Mouse (Mus musculus): ENCODE data around the gene Tnfrsf8. TPM values are rescaled to one million over a fixed set of nuclear protein-coding genes. Genes with fewer than 3 reads are reported as not detected.

Gene Tnfrsf8
- total RNA-seq, 2 experiments from 2014 or later = 0.15 to 0.26 TPM

GRCm38 (mm10) chr4:145273923-145274322 lies 41.0 kb downstream of the Tnfrsf8 start:
- DNase-seq = no peak
- intact Hi-C loops (cut with DNase I) = no loop called here

- intact Hi-C loops (cut with DNase I) = no loop called here
- peak; percentile 59 to 63 for DNase-seq
Observed at GRCm38 (mm10) chr4:145272763-145273162, 42.2 kb downstream of the Tnfrsf8 start.

DNA sequence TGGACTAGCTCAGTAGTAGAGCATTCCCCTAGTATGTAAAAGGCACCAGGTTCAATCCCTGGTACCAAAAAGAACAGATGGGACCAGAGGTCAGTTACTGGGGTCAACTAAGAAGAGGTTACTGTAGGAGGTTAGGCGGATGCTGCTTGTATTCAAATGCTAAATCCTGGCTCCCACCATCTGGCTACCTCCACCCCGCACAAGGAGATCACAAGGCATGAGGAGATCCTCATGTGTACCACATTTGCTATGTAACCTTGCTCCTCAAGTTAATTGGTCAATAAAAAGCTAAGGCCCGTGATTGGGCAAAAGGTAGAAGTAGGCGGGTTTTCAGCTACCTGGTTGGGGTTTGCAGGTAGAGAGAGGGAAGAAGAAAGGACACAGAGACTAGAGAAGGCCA lies 43.3 kb downstream of the Tnfrsf8 start:
- intact Hi-C loops (cut with DNase I) = no loop called here
- no peak for DNase-seq

DNA sequence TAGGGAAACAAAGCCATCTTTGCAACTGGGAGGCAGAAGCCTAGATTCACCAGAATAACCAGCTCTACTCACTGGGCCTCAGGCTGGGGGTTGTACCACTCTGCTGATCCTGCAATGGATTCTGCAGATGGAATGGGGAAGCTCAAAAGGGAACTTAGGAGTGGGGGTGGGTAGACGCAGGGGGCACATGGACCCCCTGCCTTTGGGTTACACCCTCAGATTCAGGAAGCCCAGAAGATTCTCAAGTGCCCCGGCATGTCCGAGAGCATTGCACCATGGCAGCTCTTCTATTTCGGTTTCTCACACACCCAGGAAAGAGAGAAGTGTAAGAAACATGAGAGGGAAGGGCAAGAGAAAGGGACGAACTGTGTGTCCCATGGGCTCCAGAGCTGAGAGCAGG lies 44.8 kb downstream of the Tnfrsf8 start:
- intact Hi-C loops (cut with DNase I) = no loop called here
- DNase-seq = no peak

DNA sequence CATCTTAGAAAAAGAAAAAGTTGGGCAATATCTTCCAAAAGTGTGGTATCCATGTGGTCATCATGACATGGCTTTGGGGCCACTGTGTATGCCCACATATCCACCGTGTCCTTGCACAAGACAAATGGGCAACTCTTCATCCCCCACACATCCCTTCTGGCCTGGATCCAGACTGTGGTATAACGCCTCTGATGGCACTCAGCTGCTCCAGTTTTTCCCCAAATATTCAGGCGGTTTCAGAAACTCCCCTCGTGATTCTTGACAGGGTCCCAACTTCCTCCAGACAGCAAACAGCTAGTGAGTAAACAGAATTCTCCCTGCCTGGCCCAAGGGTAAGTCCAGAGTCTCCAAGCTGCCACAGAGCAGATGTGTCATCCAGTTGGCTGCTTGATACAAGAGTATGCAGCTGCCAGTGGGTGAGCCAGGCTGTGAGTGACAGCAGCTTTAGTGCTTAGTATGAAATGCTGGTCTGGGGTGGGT lies 47.3 kb downstream of the Tnfrsf8 start:
- peak in 1 of 2 experiments; percentile 37 for DNase-seq
- intact Hi-C loops (cut with DNase I) = no loop called here

- intact Hi-C loops (cut with DNase I) = no loop called here
- no peak for DNase-seq
Observed at GRCm38 (mm10) chr4:145266505-145266904, 48.5 kb downstream of the Tnfrsf8 start.

DNA sequence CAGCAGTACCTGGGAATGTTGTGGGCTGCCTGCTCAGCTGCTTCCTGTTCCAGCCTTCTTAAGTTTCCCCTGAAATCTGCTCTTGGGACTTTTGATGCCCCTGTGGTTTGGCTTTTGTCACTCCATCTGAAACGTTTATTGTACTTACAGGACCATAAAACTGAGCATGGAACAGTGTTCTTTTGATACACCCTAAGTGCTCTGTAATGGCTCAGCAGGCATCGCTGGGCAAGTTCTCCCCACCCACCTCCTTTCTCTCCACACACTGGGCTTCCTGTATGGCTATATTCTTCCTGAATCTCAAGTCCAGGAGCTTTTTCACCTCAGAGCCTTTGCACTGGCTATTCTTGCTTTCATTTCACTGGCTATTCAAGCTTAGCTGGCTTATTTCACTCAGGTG lies 50.2 kb downstream of the Tnfrsf8 start:
- intact Hi-C loops (cut with DNase I) = no loop called here
- DNase-seq = no peak

GRCm38 (mm10) chr4:145263583-145263982 lies 51.4 kb downstream of the Tnfrsf8 start:
- intact Hi-C loops (cut with DNase I) = no loop called here
- no peak for DNase-seq

DNA sequence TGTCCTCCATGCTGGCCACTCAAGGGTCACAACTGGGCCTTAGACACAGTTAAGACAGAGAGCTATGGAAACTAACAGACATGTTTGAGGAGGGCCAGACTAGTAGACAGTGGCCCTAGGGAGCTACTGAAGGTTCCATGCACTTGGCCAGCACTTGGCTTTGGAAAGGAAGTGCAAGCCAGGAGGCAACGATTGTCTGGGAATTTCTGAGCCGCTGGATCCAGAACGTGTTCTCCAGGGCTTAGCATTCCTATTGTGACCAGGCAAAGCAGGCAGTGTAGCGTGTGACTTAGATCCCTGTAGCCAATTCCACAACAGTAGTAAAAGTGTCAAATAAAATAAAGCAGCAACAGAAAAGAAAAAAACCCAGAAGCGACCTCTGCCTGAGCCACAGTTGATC lies 54.2 kb downstream of the Tnfrsf8 start:
- intact Hi-C loops (cut with DNase I) = no loop called here
- no peak for DNase-seq

- intact Hi-C loops (cut with DNase I) = no loop called here
- no peak for DNase-seq
Observed at GRCm38 (mm10) chr4:145257751-145258434, 57.1 kb downstream of the Tnfrsf8 start.

DNA sequence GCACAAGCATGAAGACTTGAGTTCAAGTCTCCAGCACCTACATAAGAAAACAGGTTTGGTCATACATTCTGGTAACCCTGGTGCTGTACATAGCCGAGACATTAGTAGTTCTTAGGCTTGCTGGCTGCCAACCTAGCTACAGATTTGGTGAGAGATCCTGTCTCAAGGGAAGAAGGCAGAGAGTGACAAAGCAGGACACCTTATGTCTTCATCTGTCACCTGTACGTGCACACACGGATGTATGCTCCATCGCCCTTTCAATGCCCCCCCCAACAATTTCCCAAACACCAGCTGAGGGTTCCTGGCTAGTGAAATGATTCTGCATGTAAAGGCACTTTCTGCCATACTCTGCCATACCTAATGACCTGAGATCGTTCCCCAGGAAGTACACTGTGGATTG lies 58.8 kb downstream of the Tnfrsf8 start:
- intact Hi-C loops (cut with DNase I) = no loop called here
- no peak for DNase-seq

DNA sequence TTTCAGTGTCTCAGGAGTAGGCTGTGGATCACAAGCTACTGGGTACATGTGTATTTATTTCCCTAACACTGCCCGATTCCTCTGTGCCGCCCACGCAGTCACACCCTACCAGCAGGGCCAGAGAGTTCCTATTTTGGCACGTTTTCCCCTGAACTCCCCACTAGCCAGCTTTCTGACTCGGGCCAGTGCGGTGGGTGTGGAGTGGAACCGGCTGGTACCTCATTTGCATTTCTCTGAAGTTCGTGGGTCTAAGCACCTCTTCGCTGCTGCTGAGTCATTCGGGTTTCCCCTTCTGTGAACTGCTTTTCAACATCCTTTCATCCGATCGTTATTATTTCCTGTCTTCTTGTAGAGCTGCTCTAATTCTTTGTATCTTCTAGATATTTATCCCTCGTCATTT lies 60.5 kb downstream of the Tnfrsf8 start:
- DNase-seq = peak in 1 of 2 experiments; percentile 35
- intact Hi-C loops (cut with DNase I) = no loop called here

GRCm38 (mm10) chr4:145252611-145253010 lies 62.4 kb downstream of the Tnfrsf8 start:
- intact Hi-C loops (cut with DNase I) = no loop called here
- no peak for DNase-seq

GRCm38 (mm10) chr4:145251546-145251945 lies 63.4 kb downstream of the Tnfrsf8 start:
- no peak for DNase-seq

DNA sequence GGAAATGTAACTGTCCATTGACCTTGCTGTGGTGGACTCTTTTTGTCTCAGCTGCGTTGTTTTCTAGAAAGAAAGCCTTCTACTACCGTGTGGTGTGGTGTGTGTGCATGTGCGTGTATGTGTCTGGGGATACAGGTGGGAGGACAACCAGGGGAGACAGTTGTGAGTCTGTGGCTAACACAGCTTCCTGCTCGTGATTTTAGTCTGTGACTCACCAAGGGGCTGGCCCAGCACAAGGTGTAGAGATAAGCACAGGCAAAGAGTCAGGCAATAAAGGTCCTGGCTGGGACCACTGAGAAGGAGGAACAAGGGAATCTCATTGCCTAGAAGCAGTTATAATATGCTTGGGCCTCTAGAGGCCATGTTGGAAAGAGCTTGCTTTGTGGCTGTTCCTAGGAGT lies 65.0 kb downstream of the Tnfrsf8 start:
- intact Hi-C loops (cut with DNase I) = no loop called here
- no peak for DNase-seq

More at GRCm38 (mm10) chr4:145251546-145251945, 63.4 kb downstream of the Tnfrsf8 start:
- intact Hi-C loops (cut with DNase I) = no loop called here

DNA sequence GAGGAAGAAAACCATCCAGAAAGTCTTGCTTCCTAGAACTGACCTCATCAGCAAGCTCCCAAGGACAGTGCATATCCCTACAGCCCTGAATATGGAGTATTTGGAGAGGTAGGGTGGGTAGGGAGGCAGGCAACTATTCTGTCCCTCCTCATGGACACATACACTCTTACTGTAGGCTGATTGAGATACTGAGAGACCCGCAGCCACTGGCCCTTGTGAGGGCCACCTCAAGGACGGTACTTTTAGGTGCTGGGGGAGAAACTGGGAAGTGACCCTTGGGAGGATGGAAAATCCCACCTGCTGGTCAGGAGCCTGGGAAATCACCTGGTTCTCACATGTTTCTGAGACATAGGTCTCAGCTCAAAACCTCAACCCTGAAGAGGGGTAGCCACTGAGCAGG lies 67.4 kb downstream of the Tnfrsf8 start:
- no peak for DNase-seq
- intact Hi-C loops (cut with DNase I) = loop anchor here (2.0 kb wide), 1 partner anchor 33 kb away; no protein-coding TSS in a partner anchor

- intact Hi-C loops (cut with DNase I) = loop anchor here (2.0 kb wide), 1 partner anchor 32 kb away; no protein-coding TSS in a partner anchor
Observed at GRCm38 (mm10) chr4:145246173-145247011, 68.6 kb downstream of the Tnfrsf8 start, which contains the start of gene Tnfrsf1b. Tnfrsf1b (minus strand) TSS chr4:145246870.

DNA sequence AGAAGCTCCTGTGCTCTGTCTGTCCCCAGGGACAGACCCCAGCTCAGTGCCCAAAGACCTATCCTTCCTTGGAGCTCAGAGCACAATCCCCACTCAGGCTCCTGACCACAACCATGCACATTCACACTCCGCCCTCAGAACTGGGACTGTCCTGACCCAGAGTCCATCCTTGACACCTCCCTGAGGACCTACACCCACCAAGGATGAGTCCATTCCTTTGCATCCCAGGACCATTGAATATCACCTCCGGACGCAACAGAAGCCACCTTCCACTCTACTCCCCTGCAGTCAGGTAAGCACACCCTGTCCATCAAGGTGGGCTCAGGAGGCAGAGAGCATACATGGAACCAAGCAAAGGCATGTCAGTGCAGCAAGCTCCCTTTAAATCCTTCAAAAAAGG lies 69.4 kb downstream of the Tnfrsf8 start:
- intact Hi-C loops (cut with DNase I) = no loop called here
- DNase-seq = no peak

More at GRCm38 (mm10) chr4:145246173-145247011, 68.6 kb downstream of the Tnfrsf8 start, which contains the start of gene Tnfrsf1b:
- DNase-seq = peak; percentile 61 to 65

- no peak for DNase-seq
- intact Hi-C loops (cut with DNase I) = no loop called here
Observed at GRCm38 (mm10) chr4:145244676-145245075, 70.3 kb downstream of the Tnfrsf8 start.

DNA sequence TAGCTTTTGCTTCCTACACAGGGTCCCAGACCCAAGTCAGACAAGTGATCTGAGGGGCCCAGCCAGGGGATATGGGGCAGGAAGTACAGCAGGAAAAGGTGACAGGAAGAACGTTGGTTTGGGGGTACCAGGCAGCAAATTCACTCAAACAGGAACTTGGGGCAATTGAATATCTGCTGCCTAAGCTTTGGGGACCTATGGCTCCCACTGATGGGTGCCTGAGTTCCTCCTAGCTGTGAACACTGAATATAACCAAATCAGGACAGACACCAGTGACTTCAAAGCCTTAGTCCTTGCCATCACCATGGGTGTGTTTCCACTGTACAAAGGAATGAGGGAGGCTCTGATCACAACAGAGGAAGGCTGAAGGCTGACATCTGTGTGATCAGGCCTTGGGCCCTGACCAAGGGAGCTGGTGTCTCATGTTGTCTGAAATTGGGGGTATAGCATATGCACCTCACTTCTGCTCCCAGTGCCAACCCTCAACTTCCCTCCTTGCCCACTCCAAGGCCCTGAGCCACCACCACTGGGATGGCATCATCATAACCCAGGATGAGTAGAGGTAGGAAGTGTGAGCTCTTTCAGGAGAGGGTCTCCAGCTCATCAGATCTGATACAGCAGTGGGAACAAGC lies 72.1 kb downstream of the Tnfrsf8 start:
- intact Hi-C loops (cut with DNase I) = no loop called here
- DNase-seq = no peak

DNA sequence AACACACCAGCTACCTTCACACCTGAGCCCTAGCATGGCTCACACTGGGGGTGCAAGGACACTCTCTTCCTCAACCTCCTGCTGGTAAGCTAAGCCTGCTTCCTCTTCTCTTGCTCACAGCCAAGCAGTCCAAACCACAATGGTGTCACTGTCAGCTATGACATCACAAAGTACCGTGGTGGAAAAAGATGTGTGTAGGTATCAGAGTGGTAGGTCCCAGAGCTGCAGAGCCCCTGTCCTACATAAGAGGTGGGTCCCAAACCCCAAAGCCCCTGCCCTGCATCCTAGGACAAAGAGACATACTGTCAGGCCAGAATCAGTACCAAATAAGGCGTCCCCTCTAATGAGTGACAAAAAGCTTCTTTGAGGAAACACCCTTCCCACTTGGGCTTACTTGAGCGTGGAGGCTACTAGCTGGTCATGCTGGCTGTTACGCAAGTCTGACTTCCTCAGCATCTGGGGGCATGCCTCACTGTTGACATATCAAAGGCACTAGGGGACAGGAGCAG lies 74.2 kb downstream of the Tnfrsf8 start:
- DNase-seq = peak in 1 of 2 experiments; percentile 56
- intact Hi-C loops (cut with DNase I) = no loop called here
